Mouse (Mus musculus): Measurements from ENCODE around the gene Clns1a. TPM values are rescaled to one million over a fixed set of nuclear protein-coding genes. Genes with fewer than 3 reads are reported as not detected.
A peak's percentile ranks its signal among the peaks of the same experiment; 100 is the strongest.

The Clns1a gene
- total RNA-seq, 2 experiments from 2014 or later, result 93.2 to 97.5 TPM

DNA sequence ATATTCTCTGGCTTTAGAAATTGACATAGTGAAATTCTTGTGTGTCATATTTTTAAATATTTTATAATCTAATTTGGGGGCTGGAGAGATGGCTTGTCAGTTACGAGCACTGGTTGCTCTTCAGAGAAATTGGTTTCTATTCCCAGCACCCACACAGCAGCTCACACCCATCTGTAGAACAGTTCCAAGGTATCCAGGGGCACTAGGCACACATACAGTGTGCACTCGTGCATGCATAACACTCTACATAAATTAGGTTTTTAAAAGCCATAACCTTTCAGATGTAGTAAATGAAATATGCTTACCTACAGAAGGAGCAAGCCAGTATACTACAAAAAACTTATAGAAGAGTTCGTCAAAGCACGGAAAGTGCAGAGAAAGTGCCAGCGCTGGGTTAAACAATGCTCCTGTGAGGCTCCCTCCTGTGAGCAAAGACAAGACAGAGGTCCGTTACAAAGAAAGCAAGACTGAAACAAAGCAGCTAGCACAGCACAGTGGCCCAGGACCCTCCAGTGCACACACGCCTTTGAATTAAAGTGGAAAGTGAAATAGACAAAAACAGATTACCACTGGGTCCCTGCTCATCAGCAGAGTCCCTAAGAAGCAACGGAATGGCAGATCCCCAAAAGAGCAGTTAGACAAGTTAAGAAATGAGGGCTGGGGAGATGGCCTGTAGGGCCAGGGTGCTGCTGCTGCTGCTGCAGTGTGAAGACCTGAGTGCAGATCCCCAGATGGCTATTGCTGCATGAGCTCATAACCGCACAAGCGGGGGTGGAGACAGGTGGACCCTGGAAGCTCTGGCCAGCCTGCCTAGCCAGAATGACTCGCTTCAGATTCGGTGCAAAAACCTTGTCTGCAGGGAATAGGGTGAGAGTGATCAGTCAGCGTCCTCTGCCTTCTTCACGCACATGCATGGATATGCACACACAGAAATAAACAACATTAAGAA, 32.5 kb downstream of the Clns1a start:
- no peak for DNase-seq

DNA sequence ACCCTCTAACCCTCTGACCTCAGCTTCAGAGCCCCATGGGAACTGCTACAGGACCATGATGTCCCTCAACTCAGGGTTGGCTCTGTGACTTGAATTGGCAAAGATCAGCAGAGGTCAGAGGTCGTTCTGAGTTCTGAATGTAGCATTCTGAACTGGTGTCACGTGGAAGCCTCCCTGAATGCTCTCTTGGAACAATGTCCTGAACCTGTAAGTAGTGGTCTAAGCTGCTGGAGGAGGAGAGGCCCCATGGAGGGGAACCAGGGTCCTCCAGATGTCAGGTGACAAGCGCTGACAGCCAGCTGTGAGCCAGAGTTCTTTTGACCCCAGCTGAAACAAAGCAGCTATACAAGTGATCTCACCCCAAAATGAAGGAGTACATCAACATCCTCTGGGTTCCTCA, 34.0 kb downstream of the Clns1a start:
- no peak for DNase-seq

DNA sequence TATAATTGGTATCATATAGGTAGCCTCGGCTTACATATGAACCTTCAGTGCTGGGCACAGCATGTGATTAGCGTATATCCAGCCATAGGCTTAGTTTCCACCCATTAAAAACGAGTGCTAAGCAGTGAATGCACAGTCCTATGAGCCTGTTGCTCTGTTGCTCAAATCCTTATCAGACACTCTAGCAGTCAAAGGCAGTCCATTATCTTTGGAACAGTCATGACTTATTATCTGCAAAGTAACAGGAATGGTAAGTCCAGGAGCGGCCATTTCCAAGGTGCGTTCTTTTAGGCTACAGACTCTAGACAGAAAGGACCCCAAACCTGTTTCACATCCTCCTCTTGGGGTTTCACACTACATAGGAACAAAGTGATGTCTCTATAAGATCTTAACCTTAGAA, 37.2 kb downstream of the Clns1a start:
- no peak for DNase-seq

DNA sequence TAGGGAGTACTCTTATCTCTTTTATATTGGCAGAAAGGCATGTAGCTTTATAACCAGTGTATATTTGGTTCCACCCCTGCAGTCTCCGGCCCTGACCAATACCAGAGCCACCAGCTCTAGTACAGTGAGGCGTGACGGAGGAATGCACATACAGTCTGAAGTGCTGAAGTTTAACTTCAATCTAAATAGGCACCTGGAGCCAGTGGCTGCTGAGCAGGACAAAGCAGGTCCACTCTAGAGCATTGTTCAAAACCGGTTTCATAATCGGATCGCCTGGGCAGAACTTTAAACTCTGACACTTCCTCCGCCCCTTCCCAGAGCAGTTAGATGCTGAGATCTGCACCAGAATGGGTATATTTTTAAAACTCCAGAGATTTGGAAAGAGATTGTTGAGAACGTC, 38.6 kb downstream of the Clns1a start:
- no peak for DNase-seq

DNA sequence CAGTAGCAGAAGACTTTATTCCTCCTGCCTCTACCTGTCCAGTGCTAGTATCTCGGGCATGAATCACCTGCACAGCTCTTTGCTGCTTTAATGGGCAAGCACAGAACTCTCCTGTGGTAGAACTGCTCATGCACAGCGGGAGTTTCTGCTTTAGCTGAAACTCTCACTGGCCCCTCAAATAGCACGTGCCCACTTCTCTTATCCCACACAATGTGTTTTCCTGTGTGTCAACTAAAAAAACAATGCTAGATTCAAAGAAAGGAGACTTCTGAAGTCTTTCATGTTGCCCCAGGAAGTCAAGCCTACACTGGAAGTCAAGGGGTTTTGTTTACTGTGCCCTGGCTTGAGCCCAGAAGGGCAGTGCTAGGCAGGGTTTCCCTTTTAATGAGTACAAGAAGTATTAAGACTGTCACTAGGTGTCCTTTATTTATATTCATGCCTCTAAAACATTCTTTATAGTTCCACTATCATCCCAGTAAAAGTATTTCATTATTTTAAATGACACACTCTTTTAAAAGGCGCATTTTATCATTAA, 39.5 kb downstream of the Clns1a start:
- DNase-seq, result no peak

DNA sequence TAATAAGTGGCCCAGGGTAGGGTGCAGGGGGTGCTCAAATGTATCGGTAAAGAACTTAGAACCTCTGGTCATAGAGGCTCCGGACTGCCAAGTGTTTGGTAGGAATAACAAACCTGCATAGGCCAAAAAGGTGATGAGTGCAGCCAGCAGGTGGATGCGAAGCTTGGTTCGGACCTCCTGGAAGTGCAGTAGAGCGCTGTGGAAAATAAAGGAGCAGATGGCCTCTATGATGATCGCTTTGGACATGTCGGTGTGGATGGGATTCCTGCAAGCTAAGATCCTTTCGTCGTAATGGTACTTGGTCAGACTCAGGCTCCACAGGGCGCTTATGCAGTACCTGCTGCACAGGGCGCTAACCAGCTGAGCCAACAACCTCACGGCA, 40.8 kb downstream of the Clns1a start:
- DNase-seq, result no peak

DNA sequence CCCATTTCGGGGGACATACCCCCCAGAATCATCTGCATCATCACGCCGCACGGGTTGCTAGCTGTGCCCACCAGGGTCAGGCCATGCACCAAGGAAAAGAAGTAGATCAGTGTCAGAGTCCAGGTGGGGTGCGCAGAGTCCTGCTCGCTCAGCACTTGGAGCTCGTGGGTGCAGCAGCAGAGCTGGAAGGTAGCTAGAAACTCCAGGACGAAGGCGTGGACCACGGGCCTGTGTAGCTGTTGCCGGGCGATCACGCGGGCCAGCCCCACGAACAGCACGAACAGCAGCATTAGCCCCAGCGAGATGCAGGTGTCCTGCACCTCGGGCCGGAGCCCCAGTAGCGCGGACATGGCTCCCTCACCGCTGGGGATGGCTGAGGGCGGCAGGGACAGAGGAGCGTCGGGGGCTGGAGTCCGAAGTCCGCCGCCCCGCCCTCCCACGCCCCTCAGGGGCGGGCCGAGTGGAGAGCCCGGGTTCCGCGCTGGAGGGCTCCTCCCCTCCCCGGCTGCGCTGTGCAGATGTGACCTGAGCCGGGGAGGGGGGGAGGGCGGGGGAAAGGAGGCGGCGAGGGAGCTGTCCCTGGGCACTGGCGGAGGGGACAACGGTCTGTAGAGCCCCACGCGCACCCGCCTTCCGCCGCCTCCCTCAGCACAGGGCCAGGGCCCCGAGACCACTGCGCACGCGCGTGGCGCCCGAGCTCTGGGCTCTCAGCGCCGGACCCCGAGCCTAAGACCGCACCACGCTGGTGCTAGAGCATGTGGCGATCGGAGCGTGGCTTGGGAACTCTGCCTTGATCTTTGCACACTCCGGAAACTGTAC, 41.4 kb downstream of the Clns1a start, which contains the start of gene Aqp11:
Aqp11 (minus strand) TSS at position 652 of the 819 bp plus-strand sequence.
- DNase-seq, result peak; percentile 76 to 81

DNA sequence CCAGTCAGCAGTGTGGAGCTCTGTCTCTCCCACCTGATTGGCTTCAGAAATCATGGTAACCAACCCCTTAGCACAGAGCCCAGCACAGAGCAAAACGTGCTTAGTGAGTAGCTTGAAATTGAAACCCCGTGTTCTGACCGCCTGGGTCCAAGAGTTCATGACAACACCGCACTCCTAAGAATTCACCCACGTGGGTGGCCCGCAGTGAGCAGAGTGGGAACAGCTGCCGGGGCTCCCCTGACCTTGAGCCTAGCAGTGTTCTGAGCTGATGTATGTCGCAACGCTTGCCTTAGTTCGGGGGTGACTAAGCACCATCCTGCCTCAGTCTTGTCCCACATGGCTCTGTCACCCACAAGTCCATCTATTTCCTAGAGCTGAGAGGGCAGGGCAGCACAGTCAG, 44.5 kb downstream of the Clns1a start:
- DNase-seq, result no peak

DNA sequence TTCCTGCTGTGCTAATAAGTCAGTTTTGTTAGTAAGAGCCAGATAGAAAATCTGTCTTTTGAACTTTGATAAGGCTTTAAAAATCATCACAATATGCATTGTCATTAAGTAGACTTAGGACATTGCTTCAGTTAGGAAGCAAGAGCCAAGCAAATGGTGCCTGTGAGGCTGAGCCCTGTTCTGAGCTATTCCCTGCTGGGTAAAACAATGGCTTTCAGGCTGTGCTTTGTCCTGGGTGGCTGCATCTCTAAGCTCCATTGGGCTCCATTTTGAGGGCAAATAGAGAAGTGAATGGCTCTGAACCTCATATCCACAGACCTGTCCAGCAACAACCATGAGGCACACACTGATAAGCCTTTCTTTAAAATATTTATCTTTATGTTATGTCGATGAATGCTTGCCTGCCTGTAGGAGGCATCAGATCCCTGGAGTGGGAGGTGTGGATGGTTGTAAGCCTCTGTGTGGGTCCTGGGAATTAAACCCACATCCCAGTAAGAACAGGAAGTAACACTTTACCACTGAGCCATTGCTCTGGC, 45.4 kb downstream of the Clns1a start:
- no peak for DNase-seq

DNA sequence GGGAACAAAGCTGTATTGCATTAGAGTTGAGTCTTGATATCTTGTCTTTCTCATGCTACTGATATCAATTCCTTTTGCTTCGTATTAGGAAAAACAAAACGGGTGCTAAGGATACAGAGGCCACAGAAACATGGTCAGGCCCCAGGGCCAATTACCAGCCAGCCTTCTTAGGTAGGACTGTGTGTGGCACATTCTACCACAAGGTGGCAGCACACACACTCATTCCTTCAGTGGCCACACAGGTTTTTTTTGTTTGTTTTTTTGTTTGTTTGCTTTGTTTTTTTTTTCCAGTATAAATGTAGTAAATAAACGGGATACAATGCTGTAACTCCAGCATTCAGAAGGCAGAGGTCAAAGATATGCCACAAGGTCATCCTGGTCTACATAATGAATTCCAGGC, 48.9 kb downstream of the Clns1a start:
- peak in 1 of 2 experiments; percentile 56 for DNase-seq

DNA sequence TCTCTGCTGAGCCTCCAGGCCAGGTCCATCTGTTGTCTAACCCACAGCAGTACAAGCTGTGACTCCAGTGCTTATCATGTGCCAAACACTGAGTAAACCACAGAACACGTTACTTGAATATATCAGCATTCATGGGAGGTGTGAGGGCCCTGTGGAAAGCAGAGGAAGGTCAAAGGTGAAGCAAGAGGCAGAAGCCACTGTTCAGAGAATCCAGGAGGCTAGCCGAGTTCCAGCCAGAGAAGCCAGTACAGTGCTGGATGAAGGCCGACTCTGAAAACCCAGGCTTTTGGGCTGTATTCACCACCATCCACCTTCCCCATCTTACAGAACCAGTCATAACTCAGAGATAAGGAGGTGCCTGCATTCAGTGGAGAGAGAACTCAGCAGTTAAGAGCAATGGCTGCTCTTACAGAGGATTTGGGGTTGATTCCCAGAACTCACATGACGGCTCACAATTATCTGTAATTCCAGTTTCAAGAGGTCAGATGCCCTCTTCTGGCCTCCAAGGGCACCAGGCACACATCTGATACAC, 50.8 kb downstream of the Clns1a start:
- DNase-seq, result no peak

DNA sequence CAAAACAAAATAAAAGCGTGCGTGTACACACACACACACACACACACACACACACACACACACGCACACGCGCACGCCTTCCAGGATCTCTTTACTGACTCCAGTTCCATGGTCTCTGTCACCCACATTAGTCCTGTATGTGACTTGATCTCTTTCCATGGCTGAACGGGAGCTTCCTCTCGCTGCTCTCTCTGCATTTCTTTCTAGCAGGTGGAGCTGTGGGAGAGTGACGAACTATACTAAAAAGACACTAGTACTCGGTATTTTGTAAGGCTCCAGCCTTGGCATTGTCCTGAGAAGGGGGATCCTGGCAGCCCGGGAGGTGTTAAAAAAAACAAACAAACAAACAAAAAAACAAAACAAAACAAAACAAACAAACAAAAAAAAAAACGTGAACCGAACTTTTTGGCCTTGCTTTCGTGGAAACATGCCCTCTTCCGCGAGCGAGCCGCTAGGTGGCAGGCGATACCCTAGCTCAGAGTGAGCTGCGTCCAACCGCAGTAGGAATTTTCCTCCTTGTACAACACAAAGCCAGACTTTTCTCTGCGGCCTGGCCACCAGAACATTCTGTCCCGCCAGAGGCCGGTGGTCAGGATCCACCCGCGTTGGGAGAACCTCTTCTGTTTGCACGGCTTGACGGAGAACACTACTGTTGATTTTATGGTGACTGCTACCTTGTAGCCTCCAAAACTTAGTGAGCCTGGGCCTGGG, 51.5 kb downstream of the Clns1a start:
- DNase-seq, result peak; percentile 82 to 84

DNA sequence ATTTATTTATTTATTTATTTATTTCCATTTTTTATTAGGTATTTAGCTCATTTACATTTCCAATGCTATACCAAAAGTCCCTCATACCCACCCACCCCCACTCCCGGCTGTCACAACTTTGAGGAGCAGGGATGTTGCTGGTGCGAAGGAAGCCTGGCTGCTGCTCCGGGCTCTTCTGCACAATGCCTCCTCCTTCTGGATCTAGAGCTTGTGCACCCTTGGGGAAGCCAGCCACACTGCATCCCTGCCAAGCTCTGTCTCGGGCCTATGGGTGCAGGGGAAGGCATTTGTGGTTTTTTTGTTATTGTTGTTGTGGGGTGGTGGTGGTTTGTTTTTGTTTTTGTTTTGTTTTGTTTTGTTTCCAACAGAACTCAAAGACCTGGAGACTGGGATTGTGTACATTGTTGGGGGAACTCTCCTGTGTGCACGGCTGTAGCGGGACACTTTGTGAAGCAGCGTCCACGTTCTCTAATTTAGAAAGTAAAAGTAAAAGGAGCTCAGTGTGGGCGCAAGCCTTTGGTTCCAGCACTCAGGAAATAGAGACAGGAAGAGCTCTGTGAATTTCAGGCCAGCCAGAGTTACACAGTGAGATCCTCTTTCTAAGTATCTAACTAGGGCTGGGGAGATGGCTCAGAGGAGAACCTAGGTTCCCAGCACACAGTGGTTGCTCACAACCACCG, 52.2 kb downstream of the Clns1a start:
- DNase-seq, result no peak

DNA sequence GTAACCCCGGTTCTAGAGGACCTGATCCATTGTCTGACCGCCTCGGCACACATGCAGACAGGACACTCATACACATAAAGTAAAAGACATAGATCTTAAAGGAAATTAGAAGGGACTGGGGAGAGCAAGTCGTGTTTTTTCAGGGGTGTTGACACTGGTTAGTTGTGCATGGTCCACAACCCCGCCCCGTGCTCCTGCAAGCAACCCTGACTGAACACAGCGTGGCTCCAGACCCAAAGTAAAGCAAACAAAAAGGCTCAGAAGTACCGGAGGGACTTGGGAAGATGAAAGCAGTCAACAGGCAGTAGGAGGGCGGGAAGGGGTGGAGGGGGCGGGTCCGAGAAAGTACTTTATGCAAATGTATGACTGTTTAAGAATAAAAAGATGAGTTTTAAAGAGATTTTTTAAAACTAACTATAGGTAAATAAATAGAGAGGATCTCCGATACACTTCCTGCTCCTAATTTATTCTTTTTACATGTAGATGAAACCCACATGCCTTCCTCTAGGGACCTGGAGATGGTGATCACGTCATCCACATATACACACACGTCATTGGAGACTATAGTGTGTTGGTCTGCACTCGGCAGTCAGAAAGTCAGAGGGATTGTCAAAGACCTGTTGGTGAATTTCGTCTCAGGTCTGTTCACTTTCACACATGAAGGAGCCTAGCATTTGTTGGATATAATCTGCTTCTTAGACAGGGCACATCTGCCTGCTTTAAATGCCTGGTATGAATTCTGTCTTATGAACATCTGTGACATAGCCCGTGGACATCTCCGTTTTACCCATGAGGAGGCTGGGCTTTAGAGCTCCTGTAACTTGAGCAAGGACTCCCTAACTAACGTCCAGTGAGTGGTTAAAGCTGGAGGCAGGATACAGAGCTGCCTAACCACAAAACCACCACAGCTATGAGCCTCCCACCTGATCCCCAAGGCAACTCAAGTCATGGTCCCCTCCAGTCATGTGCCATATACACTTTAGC, 53.1 kb downstream of the Clns1a start:
- DNase-seq, result no peak

DNA sequence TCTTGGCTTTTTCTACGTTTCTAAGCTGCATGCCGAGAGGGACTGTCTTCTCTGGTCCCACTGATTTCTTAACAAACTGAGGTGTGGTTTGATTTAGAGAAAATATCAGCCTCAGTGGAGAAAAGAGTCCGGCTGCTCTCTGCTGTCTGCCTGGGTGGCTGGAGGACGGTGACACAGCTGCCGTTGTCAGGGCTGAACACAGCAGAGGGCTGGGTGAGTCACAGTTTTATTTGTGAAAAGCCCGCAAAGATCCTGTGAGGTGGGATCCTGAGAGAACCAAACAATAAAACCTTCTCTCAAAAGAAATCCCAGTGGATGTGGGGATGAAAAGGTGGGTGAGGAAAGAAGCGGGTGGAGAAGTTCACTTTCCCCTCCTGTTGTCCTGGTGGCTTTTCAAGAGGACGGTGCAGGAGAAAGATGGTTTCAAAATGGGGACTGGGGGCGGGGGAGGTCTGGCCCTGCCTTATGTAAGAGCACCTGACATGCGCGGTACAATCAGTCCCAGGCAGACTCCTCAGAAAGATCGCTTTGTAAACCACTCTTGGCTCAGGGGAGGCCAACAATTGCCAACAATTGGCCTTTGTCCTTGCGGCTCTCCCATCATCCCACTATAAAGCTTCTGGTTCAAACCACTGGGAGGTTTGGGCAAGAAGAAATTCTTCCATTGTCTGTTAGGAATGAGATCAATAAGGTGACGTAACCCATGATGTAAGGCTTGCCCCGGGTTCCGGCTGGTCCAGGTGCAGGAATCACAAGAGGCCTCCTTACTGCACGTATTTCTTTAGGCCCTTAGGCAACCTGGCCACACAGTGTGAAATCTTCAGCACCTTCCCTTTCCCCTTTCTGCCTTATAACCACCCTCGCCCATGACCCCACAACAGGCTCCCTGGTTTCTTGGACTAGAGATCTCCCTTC, 60.8 kb downstream of the Clns1a start:
- DNase-seq, result peak; percentile 58 to 60

DNA sequence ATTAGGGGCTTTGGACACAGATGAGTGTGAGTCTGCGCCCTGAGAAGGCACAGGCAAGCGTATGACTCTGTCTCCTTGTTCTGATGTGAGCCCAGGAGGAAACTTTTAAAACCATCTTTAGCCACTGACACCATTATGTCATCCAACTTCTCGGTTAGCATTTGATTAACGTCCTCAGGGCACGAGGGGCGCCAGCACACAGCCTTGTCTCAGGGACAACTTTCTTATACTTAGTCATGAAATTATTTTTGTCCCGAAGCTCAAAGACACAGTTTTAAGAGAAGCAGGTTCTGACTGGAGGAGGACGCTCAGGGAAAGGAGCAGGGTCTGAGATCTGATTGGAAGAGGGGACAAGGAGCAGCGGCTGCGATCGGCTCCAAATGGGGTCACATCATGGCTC, 68.2 kb downstream of the Clns1a start:
- no peak for DNase-seq

DNA sequence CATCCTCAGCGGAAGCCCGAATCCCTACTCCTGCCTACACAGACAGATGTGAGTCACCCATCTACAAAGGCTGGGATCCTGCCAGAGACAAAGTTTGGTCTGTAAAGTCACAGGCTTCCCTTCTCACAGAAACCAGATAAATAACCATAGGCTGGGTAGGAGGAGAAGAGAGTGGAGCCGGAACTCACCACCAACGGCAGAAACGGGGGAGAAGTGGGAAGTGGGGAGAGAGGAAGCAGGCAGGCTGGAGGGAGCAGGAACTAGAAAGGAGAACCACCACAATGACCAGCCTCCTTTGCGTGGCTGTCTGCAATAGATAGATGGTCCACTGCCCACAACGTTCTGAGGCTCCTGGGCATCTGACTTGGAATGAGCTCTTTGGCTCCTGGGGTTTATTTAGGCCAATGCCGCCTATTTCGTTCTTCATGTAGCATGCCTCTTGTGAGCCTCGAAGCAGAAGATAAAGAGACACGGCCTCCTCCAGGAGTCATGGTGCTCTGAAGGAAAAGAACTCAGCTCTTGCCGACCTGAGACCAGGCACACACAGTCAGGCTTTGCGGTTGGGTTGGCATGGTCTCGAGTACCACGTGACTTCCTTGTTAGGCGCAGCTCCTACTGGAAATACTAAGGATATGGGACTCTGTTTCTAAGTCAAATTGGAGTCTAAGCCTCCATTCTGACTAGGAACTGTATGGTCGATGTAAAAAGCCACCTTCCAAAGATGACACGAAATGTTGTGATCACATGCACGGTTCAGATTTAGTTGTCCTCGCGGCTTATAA, 68.9 kb downstream of the Clns1a start:
- DNase-seq, result peak in 1 of 2 experiments; percentile 30

DNA sequence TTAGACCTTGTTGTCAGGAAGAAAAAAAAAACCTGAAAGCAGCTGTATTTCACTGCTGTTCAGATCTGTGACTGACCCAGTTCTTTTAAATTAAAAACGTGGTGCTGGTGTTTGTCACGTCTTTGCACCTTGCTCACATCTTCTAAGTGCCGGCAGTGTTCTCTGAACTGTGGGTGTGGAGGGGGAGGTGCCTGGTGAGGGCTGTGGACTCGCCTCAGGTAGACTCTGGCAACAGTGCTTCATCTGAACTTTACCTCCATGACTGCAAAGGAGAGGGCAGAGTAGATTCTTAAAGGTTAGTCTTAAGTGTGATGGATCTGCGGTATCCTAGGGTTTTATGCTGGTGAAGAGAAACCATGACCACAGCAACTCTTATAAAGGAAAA, 69.5 kb downstream of the Clns1a start:
- no peak for DNase-seq

Measured in layer of hippocampus, postnatal 36 days (tissue).